Mouse (Mus musculus): Measurements from ENCODE around the gene Dazl. TPM values are rescaled to one million over a fixed set of nuclear protein-coding genes. Genes with fewer than 3 reads are reported as not detected.

Dazl gene
- polyA plus RNA-seq, 1 experiment = 0.05 TPM

DNA sequence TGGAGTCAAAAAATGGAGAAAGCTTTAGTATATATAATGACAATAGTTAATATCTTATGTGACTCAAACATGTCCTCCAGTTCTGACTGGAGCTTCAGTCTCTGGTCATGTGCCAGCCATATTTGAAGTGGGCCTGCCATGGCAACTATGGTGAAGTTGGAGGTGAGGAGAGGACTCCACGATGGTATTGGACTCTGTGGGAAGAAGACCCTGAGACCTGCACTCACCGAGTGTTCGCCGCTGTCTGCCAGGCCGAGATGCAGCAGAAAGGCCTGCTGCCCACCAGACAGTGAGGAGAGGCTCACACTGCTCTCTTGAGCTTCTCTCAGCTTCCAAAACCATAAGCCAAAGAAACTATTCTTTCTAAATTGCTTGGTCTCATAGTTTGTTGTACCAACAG, 59.5 kb downstream of the Dazl start:
- no peak overlapping the region for H3K27ac ChIP-seq (ENCODE audit: control insufficient read depth, insufficient read depth, low read length)
- no peaks in the 10 kb centered on the region; the same call in 1 of the 2 replicates for H3K4me1 ChIP-seq (replicated peaks; ENCODE audit: control insufficient read depth, insufficient read depth, low read length)
- TF ChIP-seq POLR2A (IDR thresholded peaks at IDR 0.05; ENCODE audit: control insufficient read depth, extremely low read depth, insufficient read depth, low read length, poor library complexity) (no peak), CTCF (IDR thresholded peaks at IDR 0.05; ENCODE audit: borderline replicate concordance, control insufficient read depth, extremely low read depth, insufficient read depth, low read length, poor library complexity) (no peak)
- no peak overlapping the region for H3K4me3 ChIP-seq (ENCODE audit: control insufficient read depth, insufficient read depth, low read length)
- WGBS = 93% methylated on average over 5 of the region's 5 CpGs
- H3K27me3 ChIP-seq (ENCODE audit: control insufficient read depth, insufficient read depth, low read length) = no peaks in the 10 kb centered on the region
- H3K36me3 ChIP-seq (ENCODE audit: control insufficient read depth, insufficient read depth, low read length) = no peaks in the 10 kb centered on the region
- DNase-seq = no peak

DNA sequence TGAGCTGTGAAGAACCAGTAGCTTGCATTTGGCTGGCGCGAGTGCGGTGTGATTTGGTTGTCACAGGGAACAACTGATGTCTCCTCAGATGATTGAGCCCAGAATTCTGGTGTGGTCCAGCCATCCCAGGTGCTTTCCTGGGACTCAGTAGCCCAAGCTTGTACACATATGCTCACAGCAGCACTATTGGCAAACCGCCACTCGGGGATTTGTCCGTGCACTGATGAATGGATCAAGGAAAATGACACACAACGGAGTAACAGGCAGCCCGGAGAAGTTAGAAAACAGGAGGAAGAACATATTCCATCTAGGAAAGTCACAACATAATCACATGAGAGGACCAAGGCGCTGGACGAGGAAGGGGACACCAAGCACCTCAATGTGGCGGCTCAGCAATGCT, 60.6 kb downstream of the Dazl start:
- H3K27ac ChIP-seq (ENCODE audit: control insufficient read depth, insufficient read depth, low read length) = no peak overlapping the region
- H3K36me3 ChIP-seq (ENCODE audit: control insufficient read depth, insufficient read depth, low read length) = no peaks in the 10 kb centered on the region
- no peaks in the 10 kb centered on the region for H3K27me3 ChIP-seq (ENCODE audit: control insufficient read depth, insufficient read depth, low read length)
- DNase-seq = no peak
- WGBS = 94% methylated on average over 11 of the region's 11 CpGs
- no peak for TF ChIP-seq POLR2A (IDR thresholded peaks at IDR 0.05; ENCODE audit: control insufficient read depth, extremely low read depth, insufficient read depth, low read length, poor library complexity)
- no peak for TF ChIP-seq CTCF (IDR thresholded peaks at IDR 0.05; ENCODE audit: borderline replicate concordance, control insufficient read depth, extremely low read depth, insufficient read depth, low read length, poor library complexity)
- no peaks in the 10 kb centered on the region; the same call in 1 of the 2 replicates for H3K4me1 ChIP-seq (replicated peaks; ENCODE audit: control insufficient read depth, insufficient read depth, low read length)
- no peak overlapping the region for H3K4me3 ChIP-seq (ENCODE audit: control insufficient read depth, insufficient read depth, low read length)

DNA sequence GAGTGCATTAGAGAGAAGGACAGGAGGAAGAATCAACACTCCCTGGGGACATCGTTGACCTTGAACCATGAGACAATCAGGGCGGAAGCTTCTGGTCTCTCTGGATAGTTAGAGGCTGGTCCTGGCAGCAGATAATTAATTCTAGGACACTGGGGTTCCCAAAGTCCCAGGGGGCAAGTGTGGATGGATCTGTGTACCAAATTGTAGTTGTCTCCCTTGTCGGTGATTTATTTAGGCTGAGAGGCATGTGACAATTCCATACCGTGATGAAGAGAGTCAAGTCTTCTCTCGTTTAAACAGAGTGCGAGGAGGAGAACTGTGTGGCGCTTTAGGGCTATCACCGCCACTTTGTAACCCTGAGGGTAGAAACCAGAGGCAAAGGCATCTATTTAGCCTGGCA, 62.2 kb downstream of the Dazl start:
- no peak for DNase-seq
- Histone ChIP-seq H3K4me1 (replicated peaks; ENCODE audit: control insufficient read depth, insufficient read depth, low read length) (no peaks in the 10 kb centered on the region; the same call in 1 of the 2 replicates), H3K4me3 (ENCODE audit: control insufficient read depth, insufficient read depth, low read length) (no peak overlapping the region), H3K27me3 (ENCODE audit: control insufficient read depth, insufficient read depth, low read length) (no peaks in the 10 kb centered on the region), H3K36me3 (ENCODE audit: control insufficient read depth, insufficient read depth, low read length) (no peaks in the 10 kb centered on the region), H3K27ac (ENCODE audit: control insufficient read depth, insufficient read depth, low read length) (no peak overlapping the region)
- no peak for TF ChIP-seq POLR2A (IDR thresholded peaks at IDR 0.05; ENCODE audit: control insufficient read depth, extremely low read depth, insufficient read depth, low read length, poor library complexity)
- no peak for TF ChIP-seq CTCF (IDR thresholded peaks at IDR 0.05; ENCODE audit: borderline replicate concordance, control insufficient read depth, extremely low read depth, insufficient read depth, low read length, poor library complexity)
- 96% methylated on average over 8 of the region's 8 CpGs for WGBS

DNA sequence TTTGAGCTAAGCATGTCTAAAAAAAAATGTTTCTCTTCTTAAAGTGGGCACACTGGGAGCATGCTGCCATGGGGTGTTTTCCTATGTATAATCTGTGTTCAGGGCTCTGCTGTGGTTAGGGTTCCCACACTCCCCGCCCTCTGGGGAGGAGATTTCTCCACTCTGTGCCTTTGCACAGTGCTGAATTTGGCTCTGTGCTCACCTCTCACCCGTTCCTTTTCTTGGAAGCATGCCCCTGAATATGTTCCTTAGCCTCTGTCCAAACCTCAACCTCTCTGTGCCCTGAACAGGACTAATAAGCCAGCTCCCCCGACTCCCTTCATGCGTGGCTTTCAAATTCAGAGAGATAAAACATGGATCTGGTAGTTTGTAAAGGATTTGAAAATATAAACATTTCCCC, 63.9 kb downstream of the Dazl start:
- H3K4me3 ChIP-seq (ENCODE audit: control insufficient read depth, insufficient read depth, low read length) = no peak overlapping the region
- no peaks in the 10 kb centered on the region for H3K36me3 ChIP-seq (ENCODE audit: control insufficient read depth, insufficient read depth, low read length)
- no peak overlapping the region for H3K27ac ChIP-seq (ENCODE audit: control insufficient read depth, insufficient read depth, low read length)
- 44% methylated on average over 4 of the region's 4 CpGs for WGBS
- H3K4me1 ChIP-seq (replicated peaks; ENCODE audit: control insufficient read depth, insufficient read depth, low read length) = no peaks in the 10 kb centered on the region; the same call in 1 of the 2 replicates
- no peak for DNase-seq
- TF ChIP-seq POLR2A (IDR thresholded peaks at IDR 0.05; ENCODE audit: control insufficient read depth, extremely low read depth, insufficient read depth, low read length, poor library complexity) (no peak), CTCF (IDR thresholded peaks at IDR 0.05; ENCODE audit: borderline replicate concordance, control insufficient read depth, extremely low read depth, insufficient read depth, low read length, poor library complexity) (no peak)
- H3K27me3 ChIP-seq (ENCODE audit: control insufficient read depth, insufficient read depth, low read length) = no peaks in the 10 kb centered on the region

Other genes starting within 250 kb of the Dazl start
- gene Rftn1, start 103.0 kb downstream of the Dazl start, polyA plus RNA-seq (2012; rRNA removed) = 102 and 163 TPM in 2 replicates
- gene Plcl2, start 215.8 kb upstream of the Dazl start, polyA plus RNA-seq (2012; rRNA removed) = 11.4 and 13.5 TPM in 2 replicates

Data from thymus, adult 2 months (tissue).